Mouse (Mus musculus): Measurements from ENCODE around the gene Tubgcp3.

- no peak for TF ChIP-seq CTCF (conservative IDR thresholded peaks at IDR 0.05; ENCODE audit: low read length)
- no peak for TF ChIP-seq NANOG (IDR thresholded peaks at IDR 0.05; ENCODE audit: borderline replicate concordance, low read length)
These were observed 106.6 kb downstream of the Tubgcp3 start for GRCm38 (mm10) chr8:12565488-12565887.

Data from E14TG2a.4 (cell line).